Mouse (Mus musculus) right cerebral cortex, postnatal 25 days (tissue): Measurements from ENCODE around the gene Il17ra.

Experiments used
- DNase-seq: peaks from one replicate; pipeline ENCODE4 v3.0.0; 2022

Il17ra gene

DNA sequence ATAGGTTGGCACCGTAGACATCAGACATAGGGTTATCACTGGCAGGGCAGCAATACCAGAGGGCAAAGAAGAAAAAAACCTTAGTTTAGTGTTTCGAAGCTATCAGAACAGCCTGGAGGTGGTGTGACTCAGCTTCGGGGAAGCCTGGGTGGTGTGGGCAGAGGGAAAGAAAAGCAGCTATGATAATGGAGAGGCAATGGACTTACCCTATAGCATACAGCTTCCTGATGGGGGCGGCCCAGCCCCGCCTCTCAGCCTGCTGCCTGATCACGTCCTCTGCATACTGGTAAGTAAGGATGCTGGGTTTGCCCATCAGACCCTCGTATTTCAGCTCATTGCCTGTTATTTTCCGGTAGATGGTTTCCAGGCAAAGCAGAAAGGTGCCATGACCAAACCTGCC is 47.4 kb downstream of the Il17ra start:
- DNase-seq, result peak; percentile 76

DNA sequence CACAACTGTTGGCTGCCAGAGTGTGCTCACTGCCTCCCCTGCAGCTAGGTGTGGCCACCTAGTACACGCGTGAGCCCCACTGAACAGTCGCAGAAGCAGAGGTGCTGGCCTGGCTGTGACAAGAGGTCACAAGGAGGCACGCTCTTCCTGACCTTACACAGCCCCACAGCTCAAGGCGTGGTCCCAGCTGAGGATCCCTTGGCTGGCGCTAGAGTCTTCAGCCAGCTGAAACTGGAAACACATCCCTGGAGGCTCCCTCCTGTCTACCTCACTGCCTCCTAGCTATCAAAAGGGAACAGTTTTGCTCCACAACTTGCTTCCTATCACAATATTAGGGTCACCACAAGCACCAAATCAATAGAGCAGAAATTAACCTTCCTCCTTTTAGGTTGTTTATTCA is 48.2 kb downstream of the Il17ra start:
- no peak for DNase-seq

DNA sequence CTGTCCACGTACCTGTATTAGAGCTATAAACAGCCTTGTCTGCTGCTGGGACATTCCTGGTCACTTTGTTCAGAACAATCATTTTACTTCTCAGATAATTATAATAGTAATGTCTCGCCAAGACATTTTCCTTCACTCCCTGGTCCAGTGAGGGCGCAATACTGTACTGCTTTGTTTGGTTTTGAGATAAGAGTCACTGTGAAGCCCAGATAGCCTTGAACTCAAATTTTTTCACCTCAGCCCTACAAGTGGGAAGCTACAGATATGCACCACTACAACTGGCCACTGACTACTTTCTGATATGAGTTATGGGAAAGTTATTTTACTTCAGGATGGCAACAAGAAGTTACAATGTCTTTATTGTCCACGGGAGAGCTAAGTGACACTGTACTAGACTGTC is 53.4 kb downstream of the Il17ra start:
- DNase-seq, result no peak

DNA sequence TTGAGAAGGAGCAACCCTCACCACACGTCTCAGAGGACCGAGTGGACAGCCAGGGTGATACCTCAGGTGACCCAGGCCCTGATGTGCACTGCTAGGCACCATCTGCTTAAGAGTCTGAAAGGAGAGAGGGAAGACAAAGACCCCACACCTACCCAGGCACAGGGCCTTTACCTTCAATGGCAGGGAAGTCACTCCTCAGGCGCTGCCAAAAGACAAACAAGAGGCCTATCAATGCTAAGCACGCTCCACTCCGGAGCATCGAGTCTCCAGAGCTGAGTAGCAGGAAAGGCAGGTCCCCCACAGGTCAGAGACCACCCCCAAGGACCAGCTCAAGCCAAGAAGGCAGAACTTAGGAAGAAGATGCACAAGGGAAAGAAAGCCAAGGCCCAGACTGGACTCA is 53.8 kb downstream of the Il17ra start:
- DNase-seq, result no peak

DNA sequence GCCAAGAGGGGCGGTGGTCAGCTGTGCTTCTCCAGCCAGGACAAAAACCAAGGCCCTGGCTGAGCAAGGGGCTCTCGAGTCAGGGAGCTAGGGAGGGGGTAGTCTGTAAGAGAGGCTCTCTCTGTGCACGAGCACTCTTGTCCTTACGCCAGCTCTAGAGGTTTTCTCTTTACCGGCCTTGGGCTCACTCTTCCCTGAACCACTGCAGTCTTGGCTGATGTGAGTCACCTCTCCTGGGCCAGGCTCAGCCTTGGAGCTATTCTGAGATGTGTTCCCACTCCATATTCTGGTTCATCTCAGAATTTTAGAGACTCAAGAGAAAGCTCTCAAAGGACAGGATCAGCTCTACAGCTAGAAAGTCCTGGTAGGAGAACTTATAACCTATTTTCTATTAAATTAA is 54.3 kb downstream of the Il17ra start:
- no peak for DNase-seq

DNA sequence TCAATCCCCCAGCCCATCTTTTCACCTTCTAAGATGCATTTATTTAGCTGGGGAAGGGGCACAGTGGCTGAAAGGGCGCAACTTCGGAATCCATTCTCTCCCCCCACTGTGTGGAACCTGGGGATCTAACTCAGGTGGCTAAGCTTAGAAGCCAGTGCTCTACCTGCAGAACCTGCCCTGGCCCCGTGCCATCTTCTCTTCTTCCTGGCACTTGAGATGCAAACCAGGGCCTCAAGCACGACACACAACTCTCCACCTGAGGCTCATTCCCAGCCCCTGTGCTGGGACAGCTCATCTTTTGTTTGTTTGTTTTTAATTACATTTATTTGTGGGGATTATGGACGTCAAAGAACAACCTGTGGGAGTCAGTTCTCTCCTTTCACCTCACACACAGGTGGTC is 56.6 kb downstream of the Il17ra start:
- DNase-seq, result no peak

DNA sequence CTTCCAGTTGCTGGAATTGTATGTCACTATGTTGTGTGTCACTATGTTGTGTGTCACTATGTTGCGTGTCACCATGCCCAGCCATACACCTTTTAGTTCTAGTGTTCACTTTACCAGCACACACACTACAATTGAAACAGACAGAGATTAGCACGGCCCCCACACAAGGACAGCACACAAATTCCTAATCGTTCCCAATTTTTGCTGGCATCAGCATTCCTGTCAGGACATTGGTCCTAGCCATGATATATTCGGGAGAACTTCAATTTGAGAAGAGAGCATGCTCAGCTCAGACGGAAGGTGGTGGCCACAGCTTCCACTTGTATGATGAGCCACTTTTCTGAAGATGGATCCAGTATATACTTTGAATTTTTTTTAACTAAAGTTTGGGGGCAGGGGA is 61.7 kb downstream of the Il17ra start:
- DNase-seq, result no peak

DNA sequence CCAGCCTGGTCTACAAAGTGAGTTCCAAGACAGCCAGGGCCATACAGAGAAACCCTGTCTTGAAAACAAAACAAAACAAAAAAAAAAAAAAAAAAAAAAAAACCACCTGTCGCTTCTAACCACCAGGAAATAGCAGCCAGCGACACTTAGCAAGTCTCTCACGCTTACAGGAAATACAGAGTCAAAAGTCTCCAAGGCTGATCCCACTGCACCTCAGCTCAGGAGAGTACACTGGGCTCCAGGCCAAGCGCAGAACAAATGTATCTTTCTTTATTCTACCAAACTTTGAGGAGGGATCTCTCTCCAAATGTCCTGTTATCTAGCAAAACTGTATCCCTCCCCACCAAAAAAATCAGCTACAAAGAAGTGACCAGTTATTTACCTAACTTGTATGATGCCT is 66.1 kb downstream of the Il17ra start:
- DNase-seq, result no peak

DNA sequence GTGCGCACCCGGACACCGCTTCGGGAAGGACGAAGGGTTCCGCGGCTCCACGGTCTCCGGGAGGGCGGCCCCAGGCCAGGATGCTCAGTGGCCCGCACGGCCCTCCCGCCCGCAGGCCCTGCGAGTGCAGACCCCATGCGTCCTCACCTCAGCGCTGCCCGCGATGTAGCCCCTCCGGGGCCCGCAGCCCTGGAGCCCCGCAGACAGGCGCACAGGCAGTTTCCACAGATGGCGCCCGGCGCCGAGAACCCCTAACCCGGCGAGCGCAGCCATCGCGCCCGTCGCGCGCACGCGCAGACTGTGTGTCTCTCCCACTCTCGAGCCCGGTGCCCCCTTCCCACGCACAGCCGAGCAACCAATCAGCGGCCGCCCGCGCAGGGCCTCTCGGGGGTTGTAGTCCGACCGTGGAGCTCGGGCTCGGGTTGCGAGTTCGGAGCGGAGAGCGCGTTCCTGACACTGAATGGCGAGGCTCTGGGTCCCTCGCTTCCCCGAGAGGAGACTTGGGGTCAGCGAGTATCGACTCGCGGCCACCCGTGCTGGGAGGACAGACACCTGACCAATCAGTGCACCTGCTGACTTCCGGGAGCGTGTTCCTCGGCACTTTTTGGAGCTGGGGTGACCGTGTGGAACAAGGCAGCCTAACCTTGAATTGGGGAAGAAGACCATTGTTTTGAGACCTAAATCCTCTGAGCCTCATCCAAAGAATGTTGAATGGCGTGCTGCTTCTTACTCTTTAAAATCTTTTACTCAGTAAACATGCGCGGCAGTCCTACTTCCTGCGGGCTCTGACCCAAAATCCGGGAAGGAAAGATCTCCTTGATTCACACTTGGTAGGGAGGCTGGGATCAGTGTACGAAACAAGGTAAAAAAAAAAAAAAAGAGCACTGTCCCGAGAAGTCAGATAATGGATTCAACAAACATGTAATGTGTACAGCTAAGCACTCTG is 68.2 kb downstream of the Il17ra start, which contains the start of gene Hdhd5:
TSS of gene Hdhd5 (minus strand) at position 300 of the 946 bp plus-strand sequence.
- DNase-seq, result peak; percentile 94

DNA sequence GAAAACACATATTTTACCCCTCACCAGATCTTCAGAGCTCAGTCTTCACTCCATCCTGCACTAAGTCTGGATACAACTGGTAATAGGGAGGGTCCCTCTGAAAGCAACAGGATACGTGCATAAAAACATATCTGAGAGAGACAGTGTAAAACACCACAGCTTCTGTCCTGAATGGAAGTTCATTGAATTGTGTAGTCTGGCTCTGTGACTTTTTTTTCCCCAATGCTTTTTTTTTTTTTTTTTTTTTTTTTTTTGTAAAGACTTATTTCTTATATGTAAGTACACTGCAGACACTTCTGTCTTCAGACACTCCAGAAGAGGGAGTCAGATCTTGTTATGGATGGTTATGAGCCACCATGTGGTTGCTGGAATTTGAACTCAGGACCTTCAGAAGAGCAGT is 69.5 kb downstream of the Il17ra start:
- DNase-seq, result no peak

DNA sequence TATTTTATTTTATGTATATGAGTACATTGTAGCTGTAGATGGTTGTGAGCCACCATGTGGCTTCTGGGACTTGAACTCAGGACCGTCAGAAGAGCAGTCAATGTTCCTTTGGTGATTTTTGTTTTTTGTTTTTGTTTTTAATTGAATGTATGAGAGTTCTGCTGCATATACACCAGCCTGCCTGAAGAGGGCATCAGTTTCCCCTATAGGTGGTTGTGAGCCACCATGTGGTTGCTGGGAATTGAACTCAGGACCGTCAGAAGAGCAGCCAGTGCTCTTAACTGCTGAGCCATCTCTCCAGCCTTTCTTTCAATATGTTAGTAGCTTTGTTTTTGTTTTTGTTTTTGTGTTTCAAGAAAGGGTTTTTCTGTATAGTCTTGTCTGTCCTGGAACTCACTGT is 73.3 kb downstream of the Il17ra start:
- DNase-seq, result no peak
